Mouse (Mus musculus) right cerebral cortex, postnatal 4 days (tissue): ENCODE measurements around the gene Tmem74b.

Source experiments
- DNase-seq: peaks from one replicate; pipeline ENCODE4 v3.0.0-alpha.2; 2022

Tmem74b gene

GRCm38 (mm10) chr2:151701231-151702145 is at the start of gene Tmem74b:
TSS of gene Tmem74b (plus strand) at chr2:151702008.
- peak; percentile 16 for DNase-seq

DNA sequence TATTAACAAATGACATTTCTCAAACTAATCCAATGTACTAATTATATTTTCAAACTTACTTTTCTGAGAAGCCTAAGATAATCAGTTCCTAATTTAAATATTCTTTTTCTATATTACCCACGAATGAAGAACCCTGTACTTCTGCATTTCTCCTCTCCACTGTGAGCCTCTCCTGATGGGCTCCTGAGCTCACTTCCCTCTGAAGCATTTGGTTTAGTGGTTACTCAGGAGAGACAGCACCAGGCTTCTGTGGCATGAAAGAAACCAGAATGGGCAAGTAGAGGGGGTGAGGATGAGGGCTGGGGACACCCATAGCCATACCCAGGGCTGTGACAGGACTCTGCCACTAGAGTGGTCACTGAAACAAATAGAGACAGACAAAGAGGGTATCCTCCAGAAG is 49.8 kb upstream of the Tmem74b start:
- no peak for DNase-seq

- DNase-seq: no peak
Observed at GRCm38 (mm10) chr2:151668433-151668832, 33.4 kb upstream of the Tmem74b start, which contains the start of gene Rad21l. TSS of gene Rad21l (minus strand) at chr2:151668533.

DNA sequence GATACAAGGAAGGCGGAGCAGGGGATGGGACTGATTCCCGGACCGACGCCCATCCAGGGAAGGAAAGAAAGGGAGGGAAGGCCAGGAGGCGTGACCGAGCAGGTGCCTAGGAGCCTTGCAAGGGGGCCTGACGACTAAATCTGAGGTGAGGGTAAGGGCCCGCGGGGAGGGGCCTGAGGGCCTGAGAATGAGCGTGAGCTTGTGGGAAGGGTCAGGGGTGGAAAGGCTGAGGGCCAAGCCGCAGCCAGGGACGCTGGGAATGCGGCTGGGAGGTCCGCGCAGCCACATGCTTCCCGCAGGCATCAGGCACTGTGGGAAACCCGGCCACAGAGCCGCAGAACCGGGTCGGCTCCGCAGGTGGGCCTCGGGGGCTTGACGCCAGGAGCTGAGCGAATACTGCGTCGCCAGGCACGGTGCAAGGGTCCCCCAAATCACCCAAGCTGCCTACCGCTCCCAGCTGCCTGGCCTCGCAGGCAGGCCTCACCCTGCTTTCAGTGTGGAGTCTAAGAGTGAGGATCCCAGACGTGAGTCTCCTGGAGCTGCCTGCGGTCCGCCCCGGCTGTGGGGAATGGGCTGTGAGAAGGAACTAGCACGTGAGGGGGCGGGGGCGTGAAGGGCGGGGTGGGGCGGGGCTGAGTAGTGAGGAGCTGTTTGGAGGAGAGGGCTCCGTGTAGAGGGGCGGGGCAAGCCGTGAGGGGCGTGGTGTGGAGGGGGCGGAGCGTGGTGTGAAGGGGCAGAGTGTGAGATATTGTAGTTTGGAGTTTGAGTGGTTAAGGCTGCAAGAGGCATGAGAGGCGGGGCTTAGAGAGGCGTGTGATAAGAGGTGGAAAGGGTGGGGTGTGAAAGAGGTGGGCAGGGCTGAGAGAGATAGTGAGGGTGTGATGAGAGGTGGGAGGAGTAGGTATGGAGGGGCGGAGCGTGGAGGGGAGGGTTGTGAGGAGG is 31.5 kb upstream of the Tmem74b start:
- no peak for DNase-seq

DNA sequence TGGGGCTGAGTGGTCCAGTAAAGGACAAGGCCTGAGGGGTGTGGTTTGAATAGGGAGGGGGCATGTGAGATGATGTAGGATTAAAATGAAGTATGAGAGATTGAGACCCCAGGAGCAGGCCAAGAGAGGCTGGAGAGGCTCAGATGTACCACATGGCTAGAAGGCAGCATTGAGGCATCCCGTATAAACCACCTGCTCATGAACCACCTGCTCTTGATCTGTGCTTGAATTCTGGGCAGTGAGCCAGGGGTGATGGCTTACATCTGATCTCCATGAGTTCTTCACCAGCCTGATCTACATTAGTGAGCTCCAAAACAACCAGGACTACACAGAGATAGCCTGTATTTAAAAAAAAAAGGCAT is 30.9 kb upstream of the Tmem74b start:
- DNase-seq: no peak

DNA sequence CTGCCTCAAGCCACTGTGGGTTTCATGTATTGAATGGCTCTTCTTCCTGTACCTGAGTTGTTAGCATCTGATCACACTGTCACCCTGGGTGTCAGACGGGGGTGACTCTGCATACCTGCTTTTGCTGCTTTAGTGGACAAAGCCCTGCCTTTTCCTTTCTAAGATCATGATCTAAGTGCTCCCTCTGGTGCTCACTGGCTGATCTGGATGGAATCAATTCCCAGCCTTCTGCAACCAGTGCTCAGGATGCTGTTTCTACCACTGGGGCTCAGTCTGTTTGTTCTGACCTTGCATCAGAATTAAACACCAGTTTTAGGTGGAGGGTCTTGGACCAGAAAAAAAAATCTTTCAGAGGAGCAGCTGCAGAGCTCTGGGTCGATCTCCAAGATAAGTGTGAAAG is 25.6 kb upstream of the Tmem74b start:
- DNase-seq: no peak

GRCm38 (mm10) chr2:151682357-151682756 is 19.5 kb upstream of the Tmem74b start:
- no peak for DNase-seq

DNA sequence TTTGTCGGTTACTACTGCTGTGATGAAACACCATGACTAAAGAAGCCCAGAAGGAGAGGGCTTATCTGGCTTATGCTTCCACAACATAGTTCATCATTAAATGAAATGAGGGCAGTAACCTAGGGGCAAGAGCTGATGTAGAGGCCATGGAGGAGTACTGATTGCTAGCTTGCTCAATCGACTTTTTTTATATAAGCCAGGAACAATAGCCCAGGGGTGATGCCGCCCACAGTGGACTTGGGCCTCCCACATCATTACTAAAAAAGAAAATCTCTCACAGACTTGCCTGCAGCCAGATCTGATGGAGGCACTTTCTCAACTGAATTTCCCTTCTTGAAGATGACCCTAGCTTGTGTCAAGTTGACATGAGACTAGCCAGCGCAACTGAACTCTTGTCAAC is 18.8 kb upstream of the Tmem74b start:
- no peak for DNase-seq

- peak; percentile 70 for DNase-seq
Observed at GRCm38 (mm10) chr2:151702146-151702850, 490 bp downstream of the Tmem74b start.

DNA sequence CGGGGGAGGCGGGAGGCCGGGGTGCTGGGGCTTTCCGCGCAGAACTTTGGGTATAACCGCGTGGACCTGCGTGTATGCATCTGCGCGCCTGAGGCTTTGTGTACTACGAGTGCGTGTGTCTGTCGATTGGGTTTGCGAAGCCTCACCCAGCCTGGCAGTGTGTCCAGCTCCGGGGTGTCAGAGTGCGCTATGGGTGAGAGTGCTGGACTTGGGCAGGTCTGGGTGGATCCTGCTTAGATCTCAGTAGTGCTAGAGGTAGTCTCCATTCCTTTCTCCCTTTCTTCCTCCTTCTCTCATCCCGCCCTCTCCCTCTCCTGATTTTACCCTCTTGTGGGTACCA is 1.0 kb downstream of the Tmem74b start:
- peak; percentile 44 for DNase-seq

- DNase-seq: no peak
Observed at GRCm38 (mm10) chr2:151712647-151713046, 10.8 kb downstream of the Tmem74b start.

- no peak for DNase-seq
Observed at GRCm38 (mm10) chr2:151715526-151715925, 13.7 kb downstream of the Tmem74b start.

DNA sequence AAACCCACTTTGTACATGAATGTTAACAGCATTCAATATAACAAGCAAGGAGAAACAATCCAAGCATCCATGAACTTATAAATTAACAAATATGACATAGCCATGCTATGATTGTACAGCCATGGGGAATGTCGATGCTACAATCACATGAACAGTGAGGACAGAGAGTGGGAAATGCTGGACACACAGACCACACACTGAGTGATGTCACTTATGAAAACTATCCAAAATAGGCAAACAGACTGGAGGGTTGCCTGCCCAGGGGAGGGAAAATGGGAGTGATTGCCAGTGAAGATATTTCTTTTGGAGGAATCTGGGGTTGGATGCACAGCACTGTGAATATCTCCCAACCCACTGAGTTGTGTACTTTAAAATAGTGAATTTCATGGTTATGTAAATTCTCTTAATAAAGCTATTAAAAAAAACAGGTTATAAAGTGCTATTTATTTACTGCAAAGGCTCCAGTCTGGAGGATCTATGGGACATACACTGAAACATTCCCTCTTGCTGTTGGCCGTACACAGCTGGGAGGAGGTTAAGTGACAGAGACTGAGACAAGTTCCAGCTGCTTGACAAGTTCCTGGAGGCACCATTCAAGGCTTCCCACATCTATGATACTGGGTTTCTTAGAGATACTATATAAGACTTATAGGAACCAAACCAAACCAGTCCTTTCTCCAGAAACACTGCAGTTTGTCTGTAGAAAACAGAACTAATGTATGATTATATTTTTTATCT is 14.7 kb downstream of the Tmem74b start:
- DNase-seq: no peak

- no peak for DNase-seq
Observed at GRCm38 (mm10) chr2:151724094-151724493, 22.3 kb downstream of the Tmem74b start.

- no peak for DNase-seq
Observed at GRCm38 (mm10) chr2:151733151-151733865, 31.5 kb downstream of the Tmem74b start.

DNA sequence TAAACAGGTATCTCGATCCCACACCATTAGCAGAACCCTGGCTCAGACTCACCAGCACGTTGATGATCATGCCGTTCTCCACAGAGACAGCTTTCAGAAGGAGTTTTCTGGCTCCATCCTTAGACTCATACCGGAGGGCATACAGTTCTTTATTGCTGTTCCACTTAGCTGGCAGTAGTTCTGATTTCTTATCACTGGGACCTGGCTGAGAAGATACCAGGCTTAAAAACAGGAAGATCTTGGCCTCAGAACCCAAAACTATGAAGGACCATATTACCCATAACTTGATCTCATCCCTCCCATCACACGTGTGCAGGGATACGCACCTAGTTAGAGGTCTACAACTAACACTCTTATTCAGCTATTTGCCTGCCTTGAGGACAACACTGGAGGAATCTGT is 33.6 kb downstream of the Tmem74b start:
- DNase-seq: no peak

- no peak for DNase-seq
Observed at GRCm38 (mm10) chr2:151738460-151738859, 36.7 kb downstream of the Tmem74b start.

GRCm38 (mm10) chr2:151739081-151739480 is 37.3 kb downstream of the Tmem74b start:
- no peak for DNase-seq

DNA sequence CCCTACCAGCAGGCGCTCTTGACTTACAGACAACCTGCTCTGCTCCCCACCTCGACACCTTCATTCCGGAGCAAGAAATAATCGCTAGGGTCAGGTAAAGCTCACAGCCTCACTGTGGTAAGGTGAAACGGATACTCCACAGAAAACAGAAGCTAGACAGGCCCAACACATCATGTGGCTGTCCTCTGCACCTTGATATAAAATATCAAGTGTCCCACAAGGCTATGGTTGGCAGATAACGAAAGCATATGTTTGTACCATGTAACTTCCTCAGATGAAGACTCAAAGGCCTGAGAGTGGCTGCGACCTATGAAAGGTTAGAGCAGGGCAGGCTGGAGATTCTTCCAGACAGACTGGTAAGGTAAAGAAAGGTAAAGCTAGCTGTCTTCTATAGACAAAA is 37.7 kb downstream of the Tmem74b start:
- no peak for DNase-seq

- peak; percentile 87 for DNase-seq
Observed at GRCm38 (mm10) chr2:151740741-151741526, 39.1 kb downstream of the Tmem74b start.

- DNase-seq: no peak
Observed at GRCm38 (mm10) chr2:151742084-151742483, 40.3 kb downstream of the Tmem74b start.
